Comparison of ENCODE assay signal across 8 mouse cellular contexts in genomic region chr2:30093471-30094207, GRCm38 (mm10). TPM values are rescaled to one million over a fixed set of nuclear protein-coding genes. Genes with fewer than 3 reads are reported as not detected.
DNase-seq lines count a peak whose midpoint lies in the region; ATAC-seq and TF ChIP-seq lines count a peak whose summit lies in the region.

Gene Zdhhc12, minus strand, starts transcription at chr2:30093648.

- under 1% methylated on average over 43 of the region's 51 CpGs for WGBS in forebrain, embryonic 12.5 days
- under 1% methylated on average over 48 of the region's 51 CpGs for WGBS in heart, postnatal 0 days
- under 1% methylated on average over 51 of the region's 51 CpGs for WGBS in liver, embryonic 16.5 days (ENCODE audit: insufficient replicate concordance)
- under 1% methylated on average over 51 of the region's 51 CpGs for WGBS in neural tube, embryonic 13.5 days

- DNase-seq in c-Kit-positive CD71-positive TER-119-positive erythroid progenitor cells, embryonic 14.5 days (ENCODE audit: low spot score), result peak; percentile 96
- peak; percentile 95 for DNase-seq in heart, postnatal 0 days (ENCODE audit: low spot score)
- peak; percentile 94 to 97 for DNase-seq in kidney, postnatal 4 days

- H3K4me1 ChIP-seq in E14TG2a.4 (replicated peaks; ENCODE audit: low read depth, low read length), result peaks cover 59% of the 10 kb centered on the region
- peaks cover 17% of the 10 kb centered on the region for H3K4me1 ChIP-seq in forebrain, embryonic 12.5 days
- 0 out of 2 replicates have a peak, but pooled peaks cover 6% of the 10 kb centered on the region for H3K4me1 ChIP-seq in heart, postnatal 0 days (ENCODE audit: control insufficient read depth, insufficient read depth)
- peaks cover 24% of the 10 kb centered on the region for H3K4me1 ChIP-seq in liver, embryonic 16.5 days (ENCODE audit: control insufficient read depth, low read depth, low read length)
- H3K4me1 ChIP-seq in neural tube, embryonic 13.5 days (replicated peaks), result peaks cover 22% of the 10 kb centered on the region
- H3K4me1 ChIP-seq in testis, adult 2 months (ENCODE audit: control insufficient read depth, insufficient read depth, low read length), result peaks cover 11% of the 10 kb centered on the region

- H3K27ac ChIP-seq in forebrain, embryonic 12.5 days, result peak within 1 kb of the TSS; percentile 38; the same call in 1 of the 2 replicates
- peak within 1 kb of the TSS; percentile 3; the same call in 1 of the 2 replicates for H3K27ac ChIP-seq in heart, postnatal 0 days (ENCODE audit: low read depth)
- peak within 1 kb of the TSS; percentile 75 for H3K27ac ChIP-seq in liver, embryonic 16.5 days (ENCODE audit: low read length)
- H3K27ac ChIP-seq in neural tube, embryonic 13.5 days (replicated peaks), result peak within 1 kb of the TSS; percentile 28; the same call in 1 of the 2 replicates
- peak within 1 kb of the TSS; percentile 21 for H3K27ac ChIP-seq in testis, adult 2 months (ENCODE audit: control insufficient read depth, insufficient read depth, low read depth, low read length)

- TF ChIP-seq POLR2A in testis, adult 2 months (IDR thresholded peaks at IDR 0.05; ENCODE audit: control insufficient read depth, low read depth, low read length), result peak; percentile 34; the same call in 1 of the 2 replicates

- H3K36me3 ChIP-seq in E14TG2a.4 (ENCODE audit: insufficient read depth, low read length), result peaks cover 66% of the 10 kb centered on the region
- peaks cover 23% of the 10 kb centered on the region for H3K36me3 ChIP-seq in forebrain, embryonic 12.5 days (replicated peaks)
- H3K36me3 ChIP-seq in heart, postnatal 0 days (replicated peaks; ENCODE audit: control insufficient read depth, insufficient read depth, low read length), result peaks cover 3% of the 10 kb centered on the region; the same call in 1 of the 2 replicates
- H3K36me3 ChIP-seq in liver, embryonic 16.5 days (ENCODE audit: control insufficient read depth, insufficient read depth), result no peaks in the 10 kb centered on the region
- peaks cover 37% of the 10 kb centered on the region for H3K36me3 ChIP-seq in neural tube, embryonic 13.5 days
- no peaks in the 10 kb centered on the region for H3K36me3 ChIP-seq in testis, adult 2 months (ENCODE audit: control insufficient read depth, insufficient read depth, low read length)

- no peak for TF ChIP-seq EP300 in heart, postnatal 0 days (IDR thresholded peaks at IDR 0.05; ENCODE audit: low read depth)

- peak within 1 kb of the TSS; percentile 92 for H3K4me3 ChIP-seq in E14TG2a.4 (replicated peaks; ENCODE audit: low read length)
- peak within 1 kb of the TSS; percentile 63 for H3K4me3 ChIP-seq in forebrain, embryonic 12.5 days (replicated peaks)
- peak within 1 kb of the TSS; percentile 68 for H3K4me3 ChIP-seq in heart, postnatal 0 days (ENCODE audit: low read depth, low read length)
- H3K4me3 ChIP-seq in liver, embryonic 16.5 days (ENCODE audit: low read depth, low read length), result peak within 1 kb of the TSS; percentile 95
- peak within 1 kb of the TSS; percentile 63 for H3K4me3 ChIP-seq in neural tube, embryonic 13.5 days
- H3K4me3 ChIP-seq in testis, adult 2 months (ENCODE audit: control insufficient read depth, low read depth, low read length), result peak within 1 kb of the TSS; percentile 81

- H3K9ac ChIP-seq in forebrain, embryonic 12.5 days, result peak within 1 kb of the TSS; percentile 63
- H3K9ac ChIP-seq in heart, postnatal 0 days (replicated peaks; ENCODE audit: low read depth, low read length), result peak within 1 kb of the TSS; percentile 57
- H3K9ac ChIP-seq in liver, embryonic 16.5 days (ENCODE audit: low read depth, low read length), result peak within 1 kb of the TSS; percentile 92
- H3K9ac ChIP-seq in neural tube, embryonic 13.5 days, result peak within 1 kb of the TSS; percentile 77

- H3K4me2 ChIP-seq in forebrain, embryonic 12.5 days, result peak within 1 kb of the TSS; percentile 68
- peak within 1 kb of the TSS; percentile 78 for H3K4me2 ChIP-seq in heart, postnatal 0 days (ENCODE audit: low read depth, low read length)
- peak within 1 kb of the TSS; percentile 96 for H3K4me2 ChIP-seq in liver, embryonic 16.5 days (ENCODE audit: low read depth, low read length)
- peak within 1 kb of the TSS; percentile 82 for H3K4me2 ChIP-seq in neural tube, embryonic 13.5 days

- no peaks in the 10 kb centered on the region for H3K9me3 ChIP-seq in E14TG2a.4 (ENCODE audit: low read length)
- H3K9me3 ChIP-seq in forebrain, embryonic 12.5 days, result no peaks in the 10 kb centered on the region
- H3K9me3 ChIP-seq in heart, postnatal 0 days (replicated peaks; ENCODE audit: control insufficient read depth, low read length), result no peaks in the 10 kb centered on the region
- no peaks in the 10 kb centered on the region for H3K9me3 ChIP-seq in liver, embryonic 16.5 days (replicated peaks; ENCODE audit: control insufficient read depth, low read length)
- H3K9me3 ChIP-seq in neural tube, embryonic 13.5 days, result no peaks in the 10 kb centered on the region

- H3K27me3 ChIP-seq in E14TG2a.4 (ENCODE audit: insufficient read depth, low read length), result no peaks in the 10 kb centered on the region
- no peaks in the 10 kb centered on the region for H3K27me3 ChIP-seq in forebrain, embryonic 12.5 days
- H3K27me3 ChIP-seq in heart, postnatal 0 days (ENCODE audit: control insufficient read depth, insufficient read depth, low read length), result no peaks in the 10 kb centered on the region
- H3K27me3 ChIP-seq in liver, embryonic 16.5 days (ENCODE audit: control insufficient read depth, insufficient read depth, low read depth, low read length), result no peaks in the 10 kb centered on the region
- H3K27me3 ChIP-seq in neural tube, embryonic 13.5 days, result no peaks in the 10 kb centered on the region
- H3K27me3 ChIP-seq in testis, adult 2 months (ENCODE audit: control insufficient read depth, insufficient read depth, low read length), result no peaks in the 10 kb centered on the region

- TF ChIP-seq CTCF in E14TG2a.4 (conservative IDR thresholded peaks at IDR 0.05; ENCODE audit: low read length), result no peak
- no peak for TF ChIP-seq CTCF in heart, postnatal 0 days (IDR thresholded peaks at IDR 0.05; ENCODE audit: low read depth)
- no peak for TF ChIP-seq CTCF in testis, adult 2 months (IDR thresholded peaks at IDR 0.05; ENCODE audit: control insufficient read depth, insufficient read depth, insufficient replicate concordance, low read depth, low read length)

- peak; percentile 97 for ATAC-seq in forebrain, embryonic 12.5 days (ENCODE audit: low FRiP score)
- peak; percentile 97 for ATAC-seq in heart, postnatal 0 days (ENCODE audit: insufficient read depth, low read depth)
- ATAC-seq in liver, embryonic 16.5 days (ENCODE audit: low read depth), result peak; percentile 99
- ATAC-seq in neural tube, embryonic 13.5 days (ENCODE audit: low read depth), result peak; percentile 97

RNA-seq across cellular contexts. Expression of gene Zdhhc12, which starts in this region (rescaled TPM):
- 22.9 TPM in 2 replicates for polyA plus RNA-seq in forebrain, embryonic 12.5 days (2016; fragmentation: Nextera tagmentation; extraction: Ambion mirVana)
- 15.5 and 27.4 TPM in 2 replicates for total RNA-seq in heart, postnatal 0 days (2014; rRNA removed; ENCODE audit: low replicate concordance)
- polyA plus RNA-seq in heart, postnatal 0 days (2015; fragmentation: Nextera tagmentation; extraction: Ambion mirVana), result 19.9 and 21.1 TPM in 2 replicates
- 17.6 and 18.7 TPM in 2 replicates for polyA plus RNA-seq in liver, embryonic 16.5 days (2015; fragmentation: Nextera tagmentation; extraction: Ambion mirVana)
- 26.5 and 32.5 TPM in 2 replicates for polyA plus RNA-seq in neural tube, embryonic 13.5 days (2015; fragmentation: Nextera tagmentation; extraction: Ambion mirVana)
- polyA plus RNA-seq in testis, adult 2 months (2012; rRNA removed), result 156 and 170 TPM in 2 replicates

Comparison
In these comparisons a context has a peak if more than half of its experiments do, and no peak if none do; other contexts are left out.
1. Peak in every context shown above with its lines: DNase-seq, ATAC-seq, H3K4me3 ChIP-seq and H3K27ac ChIP-seq.
2. H3K27ac ChIP-seq: peak in every context shown above with its lines; median percentile 75 in liver, embryonic 16.5 days; 38 in forebrain, embryonic 12.5 days; 28 in neural tube, embryonic 13.5 days; 21 in testis, adult 2 months; 3 in heart, postnatal 0 days.